Mouse (Mus musculus) neural tube, embryonic 15.5 days (tissue): ENCODE measurements around the gene Drc3. TPM values are rescaled to one million over a fixed set of nuclear protein-coding genes. Genes with fewer than 3 reads are reported as not detected.
A peak's percentile ranks its signal among the peaks of the same experiment; 100 is the strongest.

Experiments
- ATAC-seq: fragments of 200-750 bp; cut with Nextera tagmentation; 2 replicates; pipeline ENCODE4 v1.8.0; 2017; ENCODE audit warnings: mild to moderate bottlenecking, moderate TSS enrichment, moderate library complexity; ENCODE audit not compliant: low FRiP score
- H3K27ac ChIP-seq: fragments of 300-500 bp; sonication (generic); replicated peaks from 2 replicates; pipeline ENCODE4 v1.5.1; 2015; ENCODE audit warnings: mild to moderate bottlenecking, inconsistent platforms
- H3K27me3 ChIP-seq: fragments of 300-500 bp; sonication (generic); replicated peaks from 2 replicates; pipeline ENCODE4 v1.6.1; 2015; ENCODE audit warnings: inconsistent platforms
- H3K36me3 ChIP-seq: fragments of 300-500 bp; sonication (generic); 2 replicates; pipeline ENCODE4 v1.6.1; 2015; ENCODE audit warnings: inconsistent platforms
- H3K4me1 ChIP-seq: fragments of 300-500 bp; sonication (generic); 2 replicates; pipeline ENCODE4 v1.6.1; 2015; ENCODE audit warnings: inconsistent platforms
- H3K4me2 ChIP-seq: fragments of 300-500 bp; sonication (generic); 2 replicates; pipeline ENCODE4 v1.6.1; 2015; ENCODE audit warnings: inconsistent platforms, mild to moderate bottlenecking, moderate library complexity
- H3K4me3 ChIP-seq: fragments of 300-500 bp; sonication (generic); replicated peaks from 2 replicates; pipeline ENCODE4 v1.5.1; 2015; ENCODE audit warnings: mild to moderate bottlenecking, inconsistent platforms
- H3K9ac ChIP-seq: fragments of 300-500 bp; sonication (generic); replicated peaks from 2 replicates; pipeline ENCODE4 v1.6.1; 2015; ENCODE audit warnings: mild to moderate bottlenecking, inconsistent platforms
- H3K9me3 ChIP-seq: fragments of 300-500 bp; sonication (generic); replicated peaks from 2 replicates; pipeline ENCODE4 v1.6.1; 2016; ENCODE audit warnings: inconsistent platforms
- WGBS: fragments of 180-500 bp; shearing (Covaris S2); methylation state at CpG from one replicate; pipeline ENCODE4 v1.1.7; 2015; ENCODE audit warnings: mixed read lengths; 5-methylcytosine and 5-hydroxymethylcytosine counted together
- polyA plus RNA-seq: library from polyadenylated mRNA; unstranded; fragments of >200 nt; fragmentation: Nextera tagmentation; extraction: Ambion mirVana; gene quantifications from 2 replicates; pipeline ENCODE4 v1.2.1, GENCODE M21; 2015

The Drc3 gene
- polyA plus RNA-seq, 1 experiment from 2014 or later, result 5.3 TPM

- no peak overlapping the region for H3K4me2 ChIP-seq
- H3K36me3 ChIP-seq, result peaks cover 64% of the 10 kb centered on the region
- no peaks in the 10 kb centered on the region for H3K4me1 ChIP-seq
- no peaks in the 10 kb centered on the region for H3K27me3 ChIP-seq
- no peak overlapping the region for H3K27ac ChIP-seq
- H3K9me3 ChIP-seq, result no peaks in the 10 kb centered on the region
- H3K4me3 ChIP-seq, result no peak overlapping the region
- H3K9ac ChIP-seq, result no peak overlapping the region
- 100% methylated on average over 1 of the region's 1 CpGs for WGBS
- ATAC-seq, result no peak
Measured at GRCm38 (mm10) chr11:60406606-60407005, 53.5 kb downstream of the Drc3 start.

- no peak overlapping the region for H3K27ac ChIP-seq
- no peak overlapping the region for H3K9ac ChIP-seq
- H3K4me2 ChIP-seq, result no peak overlapping the region
- H3K9me3 ChIP-seq, result no peaks in the 10 kb centered on the region
- no peak overlapping the region for H3K4me3 ChIP-seq
- H3K4me1 ChIP-seq, result peaks cover 27% of the 10 kb centered on the region
- ATAC-seq, result no peak
- H3K36me3 ChIP-seq, result peaks cover 18% of the 10 kb centered on the region
- 8% methylated on average over 3 of the region's 3 CpGs for WGBS
- H3K27me3 ChIP-seq, result no peaks in the 10 kb centered on the region
Measured at GRCm38 (mm10) chr11:60412173-60412572, 59.0 kb downstream of the Drc3 start.

- no peak overlapping the region for H3K4me3 ChIP-seq
- H3K9me3 ChIP-seq, result no peaks in the 10 kb centered on the region
- H3K4me2 ChIP-seq, result no peak overlapping the region
- ATAC-seq, result no peak
- H3K27me3 ChIP-seq, result no peaks in the 10 kb centered on the region
- 86% methylated on average over 2 of the region's 2 CpGs for WGBS
- no peak overlapping the region for H3K9ac ChIP-seq
- H3K27ac ChIP-seq, result no peak overlapping the region
- peaks cover 10% of the 10 kb centered on the region for H3K36me3 ChIP-seq
- H3K4me1 ChIP-seq, result peaks cover 27% of the 10 kb centered on the region
Measured at GRCm38 (mm10) chr11:60412921-60413320, 59.8 kb downstream of the Drc3 start.

GRCm38 (mm10) chr11:60416590-60416962 is 63.4 kb downstream of the Drc3 start:
- peak; percentile 61; the same call in 1 of the 2 replicates for ATAC-seq
- H3K27me3 ChIP-seq, result no peaks in the 10 kb centered on the region
- peak overlapping the region; percentile 69 for H3K9ac ChIP-seq
- H3K4me1 ChIP-seq, result peaks cover 44% of the 10 kb centered on the region
- H3K36me3 ChIP-seq, result no peaks in the 10 kb centered on the region
- H3K9me3 ChIP-seq, result no peaks in the 10 kb centered on the region
- H3K4me3 ChIP-seq, result peak overlapping the region; percentile 72
- H3K27ac ChIP-seq, result peak overlapping the region; percentile 77
- under 1% methylated on average over 21 of the region's 21 CpGs for WGBS
- H3K4me2 ChIP-seq, result peak overlapping the region; percentile 71

GRCm38 (mm10) chr11:60416963-60417716 is 64.0 kb downstream of the Drc3 start, which contains the start of gene Gid4:
Gene Gid4 (plus strand): TSS chr11:60417145.
- Histone ChIP-seq H3K4me3 (peak within 1 kb of the TSS; percentile 72), H3K36me3 (no peaks in the 10 kb centered on the region), H3K27ac (peak within 1 kb of the TSS; percentile 84), H3K9ac (peak within 1 kb of the TSS; percentile 79), H3K4me1 (peaks cover 43% of the 10 kb centered on the region), H3K4me2 (peak within 1 kb of the TSS; percentile 83), H3K27me3 (no peaks in the 10 kb centered on the region), H3K9me3 (no peaks in the 10 kb centered on the region)
- ATAC-seq, result peak; percentile 98
- under 1% methylated on average over 57 of the region's 81 CpGs for WGBS

- H3K27ac ChIP-seq, result peak within 1 kb of the TSS; percentile 84
- peaks cover 43% of the 10 kb centered on the region for H3K4me1 ChIP-seq
- H3K9ac ChIP-seq, result peak within 1 kb of the TSS; percentile 79
- H3K36me3 ChIP-seq, result no peaks in the 10 kb centered on the region
- no peaks in the 10 kb centered on the region for H3K9me3 ChIP-seq
- H3K4me3 ChIP-seq, result peak within 1 kb of the TSS; percentile 72
- 0% methylated on average over 36 of the region's 39 CpGs for WGBS
- H3K4me2 ChIP-seq, result peak within 1 kb of the TSS; percentile 83
- no peaks in the 10 kb centered on the region for H3K27me3 ChIP-seq
- peak; percentile 54; the same call in 1 of the 2 replicates for ATAC-seq
Measured at GRCm38 (mm10) chr11:60417717-60418472, 64.8 kb downstream of the Drc3 start, which contains the start of gene Atpaf2. Gene Atpaf2 (minus strand): TSS chr11:60418457.

- H3K27me3 ChIP-seq, result no peaks in the 10 kb centered on the region
- peak overlapping the region; percentile 83 for H3K4me2 ChIP-seq
- H3K27ac ChIP-seq, result no peak overlapping the region
- H3K9me3 ChIP-seq, result no peaks in the 10 kb centered on the region
- H3K4me1 ChIP-seq, result peaks cover 43% of the 10 kb centered on the region
- peak overlapping the region; percentile 79 for H3K9ac ChIP-seq
- no peaks in the 10 kb centered on the region for H3K36me3 ChIP-seq
- H3K4me3 ChIP-seq, result peak overlapping the region; percentile 72
- no peak for ATAC-seq
- WGBS, result 23% methylated on average over 6 of the region's 6 CpGs
Measured at GRCm38 (mm10) chr11:60418473-60418803, 65.3 kb downstream of the Drc3 start.

GRCm38 (mm10) chr11:60422046-60422668 is 69.0 kb downstream of the Drc3 start:
- H3K36me3 ChIP-seq, result peaks cover 16% of the 10 kb centered on the region
- 63% methylated on average over 6 of the region's 6 CpGs for WGBS
- H3K9me3 ChIP-seq, result no peaks in the 10 kb centered on the region
- H3K4me2 ChIP-seq, result no peak overlapping the region
- no peaks in the 10 kb centered on the region for H3K27me3 ChIP-seq
- peaks cover 18% of the 10 kb centered on the region for H3K4me1 ChIP-seq
- H3K4me3 ChIP-seq, result no peak overlapping the region
- H3K27ac ChIP-seq, result no peak overlapping the region
- H3K9ac ChIP-seq, result no peak overlapping the region
- no peak for ATAC-seq

- 47% methylated on average over 1 of the region's 1 CpGs for WGBS
- no peak overlapping the region for H3K4me3 ChIP-seq
- H3K36me3 ChIP-seq, result peaks cover 25% of the 10 kb centered on the region
- no peak overlapping the region for H3K4me2 ChIP-seq
- ATAC-seq, result no peak
- no peak overlapping the region for H3K9ac ChIP-seq
- H3K4me1 ChIP-seq, result peaks cover 17% of the 10 kb centered on the region
- no peaks in the 10 kb centered on the region for H3K27me3 ChIP-seq
- no peak overlapping the region for H3K27ac ChIP-seq
- no peaks in the 10 kb centered on the region for H3K9me3 ChIP-seq
Measured at GRCm38 (mm10) chr11:60423006-60423405, 69.9 kb downstream of the Drc3 start.

- no peaks in the 10 kb centered on the region for H3K27me3 ChIP-seq
- H3K4me1 ChIP-seq, result no peaks in the 10 kb centered on the region
- no peaks in the 10 kb centered on the region for H3K9me3 ChIP-seq
- no peak overlapping the region for H3K4me2 ChIP-seq
- ATAC-seq, result no peak
- H3K4me3 ChIP-seq, result no peak overlapping the region
- no peak overlapping the region for H3K27ac ChIP-seq
- 92% methylated on average over 1 of the region's 1 CpGs for WGBS
- H3K9ac ChIP-seq, result no peak overlapping the region
- peaks cover 41% of the 10 kb centered on the region for H3K36me3 ChIP-seq
Measured at GRCm38 (mm10) chr11:60426417-60426816, 73.3 kb downstream of the Drc3 start.

GRCm38 (mm10) chr11:60427628-60428027 is 74.5 kb downstream of the Drc3 start:
- Histone ChIP-seq H3K27me3 (no peaks in the 10 kb centered on the region), H3K9me3 (no peaks in the 10 kb centered on the region), H3K4me2 (no peak overlapping the region), H3K4me3 (no peak overlapping the region), H3K4me1 (no peaks in the 10 kb centered on the region), H3K36me3 (peaks cover 52% of the 10 kb centered on the region), H3K9ac (no peak overlapping the region), H3K27ac (no peak overlapping the region)
- no peak for ATAC-seq
- WGBS, result 96% methylated on average over 3 of the region's 3 CpGs
